Mouse (Mus musculus) stomach, embryonic 14.5 days (tissue): ENCODE data around the gene Gm20388. TPM values are rescaled to one million over a fixed set of nuclear protein-coding genes. Genes with fewer than 3 reads are reported as not detected.

Experiments
- ATAC-seq: fragments of 200-750 bp; cut with Nextera tagmentation; 2 replicates; pipeline ENCODE4 v1.8.0; 2017; ENCODE audit warnings: low read depth, moderate TSS enrichment; ENCODE audit not compliant: insufficient number of reproducible peaks, insufficient read depth, low FRiP score
- H3K27ac ChIP-seq: fragments of 300-500 bp; sonication (generic); 2 replicates; pipeline ENCODE4 v1.5.1; 2014; ENCODE audit warnings: mild to moderate bottlenecking, low read length, moderate library complexity, mixed read lengths
- H3K27me3 ChIP-seq: fragments of 300-500 bp; sonication (generic); 2 replicates; pipeline ENCODE4 v1.6.1; 2014; ENCODE audit warnings: low read length, control low read depth, mixed read lengths; ENCODE audit not compliant: control insufficient read depth, insufficient read depth
- H3K36me3 ChIP-seq: fragments of 300-500 bp; sonication (generic); 2 replicates; pipeline ENCODE4 v1.6.1; 2014; ENCODE audit warnings: mild to moderate bottlenecking, control low read depth, low read length, moderate library complexity, mixed read lengths; ENCODE audit not compliant: control insufficient read depth, insufficient read depth
- H3K4me1 ChIP-seq: fragments of 300-500 bp; sonication (generic); 2 replicates; pipeline ENCODE4 v1.6.1; 2014; ENCODE audit warnings: low read length, control low read depth, mixed read lengths; ENCODE audit not compliant: control insufficient read depth, insufficient read depth
- H3K4me2 ChIP-seq: fragments of 300-500 bp; sonication (generic); replicated peaks from 2 replicates; pipeline ENCODE4 v1.6.1; 2014; ENCODE audit warnings: low read depth, low read length, control low read depth
- H3K4me3 ChIP-seq: fragments of 300-500 bp; sonication (generic); 2 replicates; pipeline ENCODE4 v1.5.1; 2014; ENCODE audit warnings: low read depth, low read length, control low read depth
- H3K9ac ChIP-seq: fragments of 300-500 bp; sonication (generic); replicated peaks from 2 replicates; pipeline ENCODE4 v1.6.1; 2014; ENCODE audit warnings: low read depth, mild to moderate bottlenecking, control low read depth, low read length, moderate library complexity, mixed read lengths
- H3K9me3 ChIP-seq: fragments of 300-500 bp; sonication (generic); 2 replicates; pipeline ENCODE4 v1.6.1; 2016; ENCODE audit warnings: low read depth, low read length, control low read depth; ENCODE audit not compliant: control insufficient read depth
- WGBS: fragments of 180-500 bp; shearing (Covaris S2); extraction: QIAGEN DNeasy Blood & Tissue Kit; methylation state at CpG from one replicate; pipeline ENCODE4 v1.1.7; 2014; 5-methylcytosine and 5-hydroxymethylcytosine counted together
- polyA plus RNA-seq: library from polyadenylated mRNA; unstranded; fragments of >200 nt; fragmentation: Nextera tagmentation; extraction: Ambion mirVana; gene quantifications from 2 replicates; pipeline ENCODE4 v1.2.1, GENCODE M21; 2014

The Gm20388 gene
- polyA plus RNA-seq, 1 experiment from 2014 or later = 11.4 TPM

GRCm38 (mm10) chr8:121075936-121076335 lies 1165.3 kb downstream of the Gm20388 start:
- Histone ChIP-seq H3K4me3 (peak overlapping the region; percentile 12), H3K4me2 (peak overlapping the region; percentile 58), H3K4me1 (peaks cover 31% of the 10 kb centered on the region), H3K9me3 (no peaks in the 10 kb centered on the region), H3K9ac (peak overlapping the region; percentile 52), H3K27ac (peak overlapping the region; percentile 92), H3K27me3 (peaks cover 19% of the 10 kb centered on the region), H3K36me3 (no peaks in the 10 kb centered on the region; the same call in 1 of the 2 replicates)
- WGBS = 20% methylated on average over 13 of the region's 13 CpGs
- ATAC-seq = no peak

- Histone ChIP-seq H3K9ac (peak overlapping the region; percentile 4; the same call in 1 of the 2 replicates), H3K27ac (peak overlapping the region; percentile 92)
Observed at GRCm38 (mm10) chr8:121076555-121076954, 1165.9 kb downstream of the Gm20388 start.

GRCm38 (mm10) chr8:121078721-121079120 lies 1168.1 kb downstream of the Gm20388 start:
- no peak for ATAC-seq
- Histone ChIP-seq H3K27me3 (peaks cover 22% of the 10 kb centered on the region; the same call in 1 of the 2 replicates), H3K9me3 (no peaks in the 10 kb centered on the region), H3K4me1 (peaks cover 13% of the 10 kb centered on the region), H3K27ac (peak overlapping the region; percentile 99), H3K9ac (peak overlapping the region; percentile 92), H3K4me3 (peak overlapping the region; percentile 69), H3K4me2 (peak overlapping the region; percentile 78), H3K36me3 (no peaks in the 10 kb centered on the region; the same call in 1 of the 2 replicates)
- WGBS = 14% methylated on average over 14 of the region's 14 CpGs

More at GRCm38 (mm10) chr8:121076555-121076954, 1165.9 kb downstream of the Gm20388 start:
- H3K4me1 ChIP-seq = peaks cover 25% of the 10 kb centered on the region
- no peaks in the 10 kb centered on the region; the same call in 1 of the 2 replicates for H3K36me3 ChIP-seq
- no peak for ATAC-seq
- H3K4me3 ChIP-seq = peak overlapping the region; percentile 12; the same call in 1 of the 2 replicates
- H3K9me3 ChIP-seq = no peaks in the 10 kb centered on the region
- 27% methylated on average over 7 of the region's 7 CpGs for WGBS
- H3K4me2 ChIP-seq = peak overlapping the region; percentile 58
- H3K27me3 ChIP-seq = peaks cover 15% of the 10 kb centered on the region; the same call in 1 of the 2 replicates

- Histone ChIP-seq H3K9ac (peak overlapping the region; percentile 92), H3K9me3 (no peaks in the 10 kb centered on the region), H3K4me3 (peak overlapping the region; percentile 69), H3K27ac (peak overlapping the region; percentile 99), H3K4me1 (peaks cover 9% of the 10 kb centered on the region), H3K4me2 (peak overlapping the region; percentile 78), H3K36me3 (no peaks in the 10 kb centered on the region; the same call in 1 of the 2 replicates), H3K27me3 (peaks cover 19% of the 10 kb centered on the region; the same call in 1 of the 2 replicates)
- 5% methylated on average over 7 of the region's 7 CpGs for WGBS
- ATAC-seq = no peak
Observed at GRCm38 (mm10) chr8:121079201-121079600, 1168.6 kb downstream of the Gm20388 start.

GRCm38 (mm10) chr8:121079944-121080343 lies 1169.3 kb downstream of the Gm20388 start:
- Histone ChIP-seq H3K4me1 (peaks cover 8% of the 10 kb centered on the region), H3K36me3 (no peaks in the 10 kb centered on the region; the same call in 1 of the 2 replicates), H3K27me3 (0 out of 2 replicates have a peak, but pooled peaks cover 19% of the 10 kb centered on the region), H3K9ac (peak overlapping the region; percentile 92), H3K4me3 (peak overlapping the region; percentile 69), H3K27ac (peak overlapping the region; percentile 99), H3K9me3 (no peaks in the 10 kb centered on the region), H3K4me2 (peak overlapping the region; percentile 78)
- no peak for ATAC-seq
- WGBS = 10% methylated on average over 12 of the region's 12 CpGs

- WGBS = under 1% methylated on average over 49 of the region's 49 CpGs
- H3K4me2 ChIP-seq = peak overlapping the region; percentile 78
- no peaks in the 10 kb centered on the region; the same call in 1 of the 2 replicates for H3K36me3 ChIP-seq
- peaks cover 8% of the 10 kb centered on the region for H3K4me1 ChIP-seq
- H3K27me3 ChIP-seq = 0 out of 2 replicates have a peak, but pooled peaks cover 19% of the 10 kb centered on the region
- peak overlapping the region; percentile 92 for H3K9ac ChIP-seq
- peak overlapping the region; percentile 69 for H3K4me3 ChIP-seq
- H3K9me3 ChIP-seq = no peaks in the 10 kb centered on the region
- peak overlapping the region; percentile 99 for H3K27ac ChIP-seq
- no peak for ATAC-seq
Observed at GRCm38 (mm10) chr8:121080361-121081090, 1169.9 kb downstream of the Gm20388 start.

GRCm38 (mm10) chr8:121081398-121081797 lies 1170.8 kb downstream of the Gm20388 start:
- peaks cover 20% of the 10 kb centered on the region; the same call in 1 of the 2 replicates for H3K27me3 ChIP-seq
- H3K9ac ChIP-seq = peak overlapping the region; percentile 92

GRCm38 (mm10) chr8:121082218-121083092 lies 1171.8 kb downstream of the Gm20388 start:
- H3K4me1 ChIP-seq = peaks cover 3% of the 10 kb centered on the region; the same call in 1 of the 2 replicates
- under 1% methylated on average over 57 of the region's 57 CpGs for WGBS

More at GRCm38 (mm10) chr8:121081398-121081797, 1170.8 kb downstream of the Gm20388 start:
- Histone ChIP-seq H3K4me2 (peak overlapping the region; percentile 78), H3K4me1 (peaks cover 8% of the 10 kb centered on the region), H3K36me3 (peaks cover 2% of the 10 kb centered on the region; the same call in 1 of the 2 replicates), H3K27ac (peak overlapping the region; percentile 99), H3K9me3 (no peaks in the 10 kb centered on the region), H3K4me3 (peak overlapping the region; percentile 69)
- WGBS = 5% methylated on average over 7 of the region's 7 CpGs
- no peak for ATAC-seq

More at GRCm38 (mm10) chr8:121082218-121083092, 1171.8 kb downstream of the Gm20388 start:
- ATAC-seq = no peak
- H3K36me3 ChIP-seq = peaks cover 4% of the 10 kb centered on the region; the same call in 1 of the 2 replicates
- no peaks in the 10 kb centered on the region for H3K9me3 ChIP-seq
- H3K27me3 ChIP-seq = peaks cover 17% of the 10 kb centered on the region; the same call in 1 of the 2 replicates
- H3K4me3 ChIP-seq = peak overlapping the region; percentile 69
- peak overlapping the region; percentile 92 for H3K9ac ChIP-seq
- H3K4me2 ChIP-seq = peak overlapping the region; percentile 78
- peak overlapping the region; percentile 99 for H3K27ac ChIP-seq
